Mouse (Mus musculus): ENCODE data around the gene Crocc.
A peak's percentile ranks its signal among the peaks of the same experiment; 100 is the strongest.

Gene Crocc

DNA sequence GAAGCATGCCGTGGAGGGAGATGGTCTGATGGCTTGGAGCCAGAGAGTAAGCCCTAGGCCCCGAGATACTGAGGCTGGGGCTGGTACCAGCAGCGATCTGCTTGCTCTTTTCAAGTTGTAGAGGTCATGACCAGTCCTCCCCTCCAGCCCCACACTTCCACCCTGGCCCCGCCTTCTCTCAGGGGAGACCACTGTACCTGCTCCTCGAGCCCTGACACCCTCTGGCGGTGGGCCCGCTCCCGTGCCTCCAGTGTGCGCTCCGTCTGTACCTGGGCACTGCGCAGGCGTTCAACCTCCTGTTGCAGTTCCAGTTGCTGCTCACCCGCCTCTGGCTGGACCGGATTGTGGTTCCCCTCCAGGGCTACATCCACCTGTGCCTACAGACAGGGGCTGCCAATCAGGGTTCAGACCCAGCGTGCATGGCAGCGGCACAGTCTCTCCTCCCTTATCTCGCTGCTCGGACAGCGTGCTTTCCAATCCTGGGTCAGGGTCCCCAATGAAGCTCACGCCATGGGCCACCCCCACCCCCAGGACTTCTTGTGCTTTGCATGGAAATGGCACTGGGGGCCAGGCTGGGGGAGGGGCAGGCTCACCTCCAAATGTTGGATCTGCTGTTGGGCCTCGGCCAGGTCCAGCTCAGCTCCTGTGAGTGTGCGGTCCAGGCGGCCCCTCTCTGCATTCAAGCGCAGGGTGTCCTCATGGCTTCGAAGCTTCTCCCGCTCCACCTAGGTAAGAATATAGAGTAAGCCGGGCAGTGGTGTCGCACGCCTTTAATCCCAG lies 42.5 kb downstream of the Crocc start:
- DNase-seq, result no peak

- DNase-seq, result no peak
Measured at GRCm38 (mm10) chr4:141016311-141016710, 44.0 kb downstream of the Crocc start.

DNA sequence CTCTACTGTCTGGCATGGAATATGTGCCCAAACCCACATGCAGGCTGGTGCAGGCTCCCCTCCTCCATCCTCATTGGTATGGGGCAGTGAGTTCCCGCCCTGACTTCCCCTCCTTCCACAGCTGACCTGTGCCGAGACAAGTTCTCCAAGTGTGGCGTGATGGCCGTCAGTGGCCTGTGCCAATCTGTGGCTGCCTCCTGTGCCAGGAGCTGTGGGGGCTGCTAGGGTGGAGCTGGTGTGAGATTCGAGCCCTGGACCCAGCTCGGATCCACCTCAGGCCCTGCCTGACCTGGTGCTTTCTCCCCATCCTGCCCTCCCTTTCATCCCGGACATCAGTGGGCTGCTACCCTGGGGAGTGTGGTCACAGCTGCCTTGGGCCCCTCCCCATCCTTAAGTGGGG lies 45.0 kb downstream of the Crocc start:
- DNase-seq, result no peak

DNA sequence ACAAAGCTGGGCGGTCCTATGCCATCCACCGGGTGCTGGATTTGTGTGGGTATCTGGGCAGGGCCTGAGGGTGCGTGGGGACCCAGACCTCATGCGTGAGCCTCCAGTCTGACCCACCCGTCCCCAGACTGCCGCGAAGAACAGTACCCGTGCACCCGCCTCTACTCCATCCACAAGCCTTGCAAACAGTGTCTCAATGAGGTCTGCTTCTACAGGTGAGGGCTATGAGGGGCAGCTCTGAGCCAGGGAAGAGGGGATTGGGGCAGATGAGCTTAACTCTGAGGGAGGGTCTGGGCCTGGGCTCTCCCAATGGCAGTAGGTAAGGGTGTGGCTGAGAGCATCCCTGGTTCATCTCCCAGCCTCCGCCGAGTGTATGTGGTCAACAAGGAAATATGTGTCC lies 45.5 kb downstream of the Crocc start:
- no peak for DNase-seq

- no peak for DNase-seq
Measured at GRCm38 (mm10) chr4:141014114-141014513, 46.2 kb downstream of the Crocc start.

DNA sequence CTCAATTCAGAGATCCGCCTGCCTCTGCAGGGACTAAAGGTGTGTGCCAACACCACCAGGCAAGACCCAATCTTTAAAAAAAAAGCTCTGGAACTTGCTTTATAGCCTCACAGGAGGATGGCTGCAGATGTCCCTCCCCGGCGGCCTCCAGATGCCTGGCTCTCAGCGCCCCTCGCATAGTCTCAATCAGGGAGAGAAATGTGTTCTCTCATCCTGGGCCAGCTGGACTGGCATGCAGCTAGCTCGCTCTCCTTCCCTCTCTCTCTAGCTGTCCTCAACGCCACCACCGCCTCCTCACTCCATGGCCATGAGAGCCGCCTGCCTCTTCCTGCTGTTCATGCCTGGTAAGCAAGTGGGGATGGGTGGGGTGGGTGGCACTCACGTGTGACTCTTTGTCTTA lies 47.8 kb downstream of the Crocc start:
- no peak for DNase-seq

- no peak for DNase-seq
Measured at GRCm38 (mm10) chr4:141011556-141012328, 48.6 kb downstream of the Crocc start.

GRCm38 (mm10) chr4:141010941-141011429 lies 49.4 kb downstream of the Crocc start:
- DNase-seq, result no peak

GRCm38 (mm10) chr4:141010526-141010925 lies 49.8 kb downstream of the Crocc start:
- no peak for DNase-seq

- no peak for DNase-seq
Measured at GRCm38 (mm10) chr4:141010118-141010517, 50.2 kb downstream of the Crocc start, which contains the start of gene Mfap2. Mfap2 (plus strand) TSS chr4:141010418.

- no peak for DNase-seq
Measured at GRCm38 (mm10) chr4:141008028-141008427, 52.3 kb downstream of the Crocc start.

- DNase-seq, result no peak
Measured at GRCm38 (mm10) chr4:141005983-141006382, 54.4 kb downstream of the Crocc start.

DNA sequence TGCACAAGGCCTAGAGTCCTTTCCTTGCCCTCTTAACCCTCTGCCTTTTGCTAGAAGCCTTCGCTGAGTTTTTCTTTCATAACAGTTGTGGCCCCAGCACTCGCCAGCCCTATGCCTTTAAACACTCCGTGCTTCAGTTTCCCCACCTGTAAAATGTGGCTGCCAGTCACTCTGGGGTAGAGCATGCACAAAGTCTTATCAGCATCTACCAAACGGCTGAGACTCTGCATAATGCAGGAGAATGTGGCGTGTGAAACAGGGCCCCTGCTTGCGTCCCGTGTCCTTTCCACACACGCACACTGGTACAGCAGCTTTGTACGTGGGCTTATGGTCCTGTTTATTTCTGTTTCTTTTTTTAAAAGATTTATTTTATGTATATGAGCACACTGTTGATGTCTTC lies 63.5 kb downstream of the Crocc start:
- no peak for DNase-seq

DNA sequence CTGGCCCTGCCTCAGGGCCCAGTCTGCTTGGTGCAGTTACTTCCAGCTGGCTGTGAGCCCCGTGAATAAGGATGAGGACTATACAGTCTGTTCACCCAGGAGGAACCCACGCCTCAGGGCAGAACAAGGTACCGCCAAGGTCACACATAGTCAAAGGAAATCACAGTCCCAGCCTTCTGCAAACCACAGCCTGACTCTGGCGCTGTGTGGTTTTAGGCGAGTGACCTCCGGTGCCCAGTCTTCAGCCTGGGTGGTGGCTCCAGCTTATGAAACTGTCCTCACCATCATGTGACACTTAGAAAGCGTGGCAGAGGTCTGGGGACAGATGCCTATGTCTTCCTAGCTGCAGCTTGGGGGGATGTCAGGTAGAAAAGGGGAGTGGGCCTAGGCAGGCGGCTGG lies 64.5 kb downstream of the Crocc start:
- DNase-seq, result no peak

DNA sequence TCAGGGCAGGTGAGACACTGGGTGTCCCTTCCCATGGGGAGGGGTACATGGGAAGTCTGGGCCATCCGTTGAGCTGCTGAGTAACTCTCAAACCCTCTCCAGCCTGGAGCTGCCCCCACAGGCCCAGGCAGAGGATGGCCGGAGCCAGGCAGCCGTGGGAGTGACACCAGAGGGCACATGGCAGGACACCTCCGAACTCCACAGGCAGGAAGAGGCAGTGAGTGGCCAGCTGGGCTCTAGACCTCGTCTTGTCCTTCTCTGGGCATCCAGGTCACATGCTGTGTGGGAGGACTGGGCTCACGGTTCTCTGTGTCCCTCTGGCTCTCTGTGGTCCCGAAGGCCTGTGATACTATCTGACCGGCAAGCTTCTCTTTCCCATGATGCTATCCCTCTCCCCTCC lies 66.5 kb downstream of the Crocc start:
- DNase-seq, result no peak

GRCm38 (mm10) chr4:140992215-140992614 lies 68.1 kb downstream of the Crocc start:
- DNase-seq, result no peak

DNA sequence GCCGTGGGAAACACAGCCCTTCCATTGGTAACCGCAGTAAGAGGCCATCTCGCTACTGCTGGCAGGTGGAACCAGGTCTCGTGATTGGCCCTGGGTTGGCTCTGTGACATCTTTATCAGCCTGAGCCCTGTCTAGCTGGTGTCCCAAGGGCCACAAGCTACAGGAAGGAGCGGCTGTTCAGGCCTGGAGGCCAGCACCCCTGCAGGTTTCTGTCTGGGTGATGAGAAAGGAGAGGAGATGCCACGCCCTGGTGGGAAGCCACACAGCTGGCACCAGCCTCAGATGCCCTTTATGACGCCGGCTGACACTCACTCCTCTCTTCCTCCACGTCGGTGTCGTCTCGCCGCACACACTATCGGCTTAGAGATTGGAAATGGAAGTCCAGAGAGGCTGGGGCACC lies 70.9 kb downstream of the Crocc start:
- DNase-seq, result peak; percentile 71 to 77

DNA sequence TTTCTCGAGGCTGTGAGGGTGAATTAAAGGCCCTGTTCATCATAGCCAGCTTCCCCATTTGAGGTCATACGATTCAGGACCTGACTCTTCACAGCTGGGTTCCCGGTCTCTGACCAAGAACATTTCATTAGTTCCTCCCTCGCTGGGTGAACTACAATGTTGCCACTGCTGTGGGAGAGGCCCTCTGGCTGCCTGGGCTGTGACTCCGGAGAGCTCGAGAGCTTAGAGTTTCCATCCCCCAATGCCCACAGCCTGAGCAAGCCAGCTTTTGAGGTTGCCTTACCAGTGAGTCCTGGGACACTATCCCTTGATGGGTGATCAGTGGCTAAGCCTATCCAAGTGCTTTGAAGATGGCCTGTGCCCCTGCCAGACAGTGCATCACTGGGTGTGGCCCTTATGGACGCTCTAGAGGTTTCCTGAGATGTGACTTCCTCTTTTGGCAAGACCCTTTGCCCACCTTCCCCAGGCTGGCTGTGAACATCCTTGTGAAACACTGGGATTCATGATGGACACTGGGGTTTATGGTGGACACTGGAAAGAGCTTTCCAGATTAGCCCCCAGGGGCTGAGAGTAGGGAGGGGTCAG lies 71.6 kb downstream of the Crocc start:
- peak; percentile 76 to 77 for DNase-seq

DNA sequence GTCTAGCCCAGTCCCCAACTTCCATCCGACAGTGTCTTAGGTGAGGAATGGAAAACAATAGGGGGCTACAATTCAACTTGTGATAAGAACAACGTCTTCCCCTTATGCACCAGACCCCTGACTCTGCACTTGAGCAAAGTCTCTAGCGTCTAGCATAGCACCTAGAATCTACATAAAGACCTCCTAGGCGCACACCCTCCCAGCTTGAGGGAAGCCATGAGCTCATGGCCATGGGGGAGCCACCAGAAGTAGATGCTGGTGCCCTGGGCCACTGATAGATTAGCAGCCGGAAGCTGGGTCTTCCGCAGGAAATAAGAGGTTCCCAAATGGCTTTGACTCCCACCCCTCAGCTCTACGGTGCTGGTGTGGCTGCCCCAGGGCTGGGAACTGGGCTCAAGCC lies 72.9 kb downstream of the Crocc start:
- DNase-seq, result peak; percentile 34 to 38

DNA sequence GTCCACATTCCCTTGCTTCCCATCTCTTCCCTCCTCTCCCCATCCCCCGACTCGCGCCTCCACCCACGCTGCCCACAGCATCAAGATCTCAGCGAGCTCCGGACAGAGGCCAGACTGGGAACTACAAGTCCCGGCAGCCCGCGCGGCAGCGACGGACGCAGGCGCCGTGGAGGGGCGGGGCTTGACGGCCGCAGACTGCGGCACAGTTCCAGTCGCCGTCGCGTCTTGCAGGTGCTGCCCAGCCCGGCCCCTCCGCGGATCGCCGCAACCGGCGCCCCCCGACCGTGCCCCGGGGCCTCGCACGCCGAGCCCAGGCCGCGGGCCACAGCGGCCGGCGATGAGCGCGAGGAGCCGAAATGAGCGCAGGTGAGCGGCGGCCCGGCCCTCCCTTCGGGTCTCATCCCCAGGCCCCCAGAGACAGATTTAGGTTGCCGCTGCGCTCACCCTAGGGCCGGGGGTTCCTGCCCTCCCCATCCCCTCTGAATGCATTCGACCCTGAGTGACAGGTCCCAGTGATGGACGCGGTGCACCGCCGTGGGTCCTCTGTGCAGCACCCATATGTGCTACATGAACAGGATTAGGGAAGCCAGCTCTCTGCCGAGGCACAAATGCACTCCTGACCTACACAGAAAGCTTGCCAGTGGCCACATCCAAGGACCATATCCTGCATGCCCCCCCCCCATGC lies 73.5 kb downstream of the Crocc start, which contains the start of gene Atp13a2:
Gene Atp13a2, plus strand, starts transcription at position 163 of the 685 bp plus-strand sequence.
- DNase-seq, result peak; percentile 91 to 93

- no peak for DNase-seq
Measured at GRCm38 (mm10) chr4:140986024-140986710, 74.2 kb downstream of the Crocc start.

- no peak for DNase-seq
Measured at GRCm38 (mm10) chr4:140984544-140984943, 75.8 kb downstream of the Crocc start.
